8 mouse cellular contexts compared by ENCODE assay signal in the genomic region with DNA sequence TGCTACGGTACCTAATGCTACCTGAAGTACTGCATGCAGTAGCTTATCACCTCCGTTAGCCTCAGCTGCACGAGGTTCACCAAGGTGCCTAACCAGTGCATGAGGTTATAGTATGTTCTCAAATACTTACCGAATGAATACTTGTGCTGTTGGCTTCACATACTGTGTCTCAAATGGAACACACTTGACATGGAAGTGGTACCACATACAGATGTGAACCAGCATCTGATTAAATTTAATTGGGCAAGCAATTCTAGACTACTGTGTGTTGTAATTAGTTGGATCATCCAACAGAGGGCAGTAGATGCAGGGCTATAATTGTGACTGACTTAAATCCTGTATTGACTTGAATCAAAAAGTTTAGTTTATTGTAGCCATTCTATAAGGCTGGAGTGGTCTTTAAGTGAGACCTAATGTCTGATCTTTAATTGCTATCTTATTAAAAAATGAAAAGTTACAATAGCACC. TPM values are rescaled to one million over a fixed set of nuclear protein-coding genes. Genes with fewer than 3 reads are reported as not detected.
A peak's percentile ranks its signal among the peaks of the same experiment; 100 is the strongest.
DNase-seq lines count a peak whose midpoint lies in the region; ATAC-seq and TF ChIP-seq lines count a peak whose summit lies in the region.

No protein-coding gene starts in this region.

- TF ChIP-seq EP300 in heart, postnatal 0 days (IDR thresholded peaks at IDR 0.05; ENCODE audit: low read depth): no peak

- intact Hi-C loops in heart, postnatal 25 days (cut with DNase I): loop anchor here (1.0 to 10.0 kb wide), 3 partner anchors 101 to 403 kb away; partner anchors contain the start of gene Itga2

- DNase-seq in heart, postnatal 0 days (ENCODE audit: low spot score): peak; percentile 30
- DNase-seq in heart, postnatal 25 days (ENCODE audit: low spot score): no peak
- peak; percentile 73 for DNase-seq in brain, embryonic 14.5 days (ENCODE audit: low read depth)
- no peak for DNase-seq in adrenal gland, postnatal 14 days
- no peak for DNase-seq in adrenal gland, adult 18-20 months (ENCODE audit: low spot score in 2 of 2)

- 74% methylated on average over 4 of the region's 4 CpGs for WGBS in heart, postnatal 0 days
- WGBS in midbrain, embryonic 16.5 days: 86% methylated on average over 4 of the region's 4 CpGs

- H3K27me3 ChIP-seq in heart, postnatal 0 days (ENCODE audit: control insufficient read depth, insufficient read depth, low read length): no peaks in the 10 kb centered on the region
- H3K27me3 ChIP-seq in midbrain, embryonic 16.5 days (ENCODE audit: control insufficient read depth, insufficient read depth, low read depth, low read length): no peaks in the 10 kb centered on the region

- TF ChIP-seq POLR2A in brain, embryonic 14.5 days (IDR thresholded peaks at IDR 0.05; ENCODE audit: borderline replicate concordance, extremely low read depth, insufficient read depth, insufficient read length, poor library complexity, severe bottlenecking): no peak

- no peak overlapping the region for H3K4me2 ChIP-seq in heart, postnatal 0 days (ENCODE audit: low read depth, low read length)
- H3K4me2 ChIP-seq in midbrain, embryonic 16.5 days (ENCODE audit: low read length): no peak overlapping the region

- no peak overlapping the region for H3K27ac ChIP-seq in heart, postnatal 0 days (ENCODE audit: low read depth)
- H3K27ac ChIP-seq in midbrain, embryonic 16.5 days (ENCODE audit: low read length): no peak overlapping the region

- H3K4me1 ChIP-seq in heart, postnatal 0 days (ENCODE audit: control insufficient read depth, insufficient read depth): no peaks in the 10 kb centered on the region
- no peaks in the 10 kb centered on the region for H3K4me1 ChIP-seq in midbrain, embryonic 16.5 days (ENCODE audit: control insufficient read depth, insufficient read depth, low read length)

- ATAC-seq in heart, postnatal 0 days (ENCODE audit: insufficient read depth, low read depth): peak; percentile 20; the same call in 1 of the 2 replicates
- peak; percentile 86 for ATAC-seq in CD4-positive, CD25-positive, alpha-beta regulatory T cell, adult 4 months
- ATAC-seq in inflammation-experienced regulatory T-cells, adult 6 months: peak; percentile 86
- peak; percentile 71; the same call in 1 of the 2 replicates for ATAC-seq in midbrain, embryonic 16.5 days

- H3K9me3 ChIP-seq in heart, postnatal 0 days (replicated peaks; ENCODE audit: control insufficient read depth, low read length): no peaks in the 10 kb centered on the region
- H3K9me3 ChIP-seq in midbrain, embryonic 16.5 days (replicated peaks; ENCODE audit: control insufficient read depth, low read length, poor library complexity, severe bottlenecking): no peaks in the 10 kb centered on the region

- no peak overlapping the region for H3K9ac ChIP-seq in heart, postnatal 0 days (replicated peaks; ENCODE audit: low read depth, low read length)
- H3K9ac ChIP-seq in midbrain, embryonic 16.5 days (ENCODE audit: low read depth, low read length): no peak overlapping the region

- H3K36me3 ChIP-seq in heart, postnatal 0 days (replicated peaks; ENCODE audit: control insufficient read depth, insufficient read depth, low read length): peaks cover 44% of the 10 kb centered on the region
- peaks cover 16% of the 10 kb centered on the region for H3K36me3 ChIP-seq in midbrain, embryonic 16.5 days (ENCODE audit: control insufficient read depth, insufficient read depth, low read length)

- TF ChIP-seq CTCF in heart, postnatal 0 days (IDR thresholded peaks at IDR 0.05; ENCODE audit: low read depth): peak; percentile 67
- TF ChIP-seq CTCF in brain, embryonic 14.5 days (IDR thresholded peaks at IDR 0.05; ENCODE audit: borderline replicate concordance, extremely low read depth, insufficient read depth, insufficient read length): peak; percentile 37; the same call in 1 of the 2 replicates

- H3K4me3 ChIP-seq in heart, postnatal 0 days (ENCODE audit: low read depth, low read length): no peak overlapping the region
- no peak overlapping the region for H3K4me3 ChIP-seq in midbrain, embryonic 16.5 days (ENCODE audit: low read depth, low read length)

RNA-seq across cellular contexts. Expression of gene Mocs2, which starts 13.4 kb away (rescaled TPM):
- total RNA-seq in heart, postnatal 0 days (2014; rRNA removed; ENCODE audit: low replicate concordance): 33.3 and 49.3 TPM in 2 replicates
- polyA plus RNA-seq in heart, postnatal 0 days (2015; fragmentation: Nextera tagmentation; extraction: Ambion mirVana): 83.6 and 87.1 TPM in 2 replicates
- 10 to 100 TPM; 49.6 to 59.8 TPM for total RNA-seq in heart, postnatal 25 days (2021)
- polyA plus RNA-seq in CD4-positive, CD25-positive, alpha-beta regulatory T cell, adult 4 months (2017; shearing (Covaris generic)): 10 to 100 TPM; 47.6 to 51.0 TPM
- polyA plus RNA-seq in brain, embryonic 14.5 days (2012; rRNA removed): 58.1 and 61.9 TPM in 2 replicates
- polyA plus RNA-seq in inflammation-experienced regulatory T-cells, adult 6 months (2017; shearing (Covaris generic)): 10 to 100 TPM; 44.0 to 53.5 (median 46.1) TPM
- polyA plus RNA-seq in midbrain, embryonic 16.5 days (2015; fragmentation: Nextera tagmentation; extraction: Ambion mirVana): 120 and 127 TPM in 2 replicates
- 177 and 191 TPM in 2 replicates for total RNA-seq in adrenal gland, postnatal 14 days (2021)
- total RNA-seq in adrenal gland, adult 18-20 months (2021): 100 to 1,000 TPM; 135 to 156 TPM

Comparison
In these comparisons a context has a peak if more than half of its experiments do, and no peak if none do; other contexts are left out.
1. DNase-seq: peak in heart, postnatal 0 days (single experiment) and brain, embryonic 14.5 days (single experiment); none in heart, postnatal 25 days (single experiment), adrenal gland, postnatal 14 days (single experiment) and adrenal gland, adult 18-20 months (0 of 2).
2. ATAC-seq: peak in every context shown above with its lines; median percentile 86 in CD4-positive, CD25-positive, alpha-beta regulatory T cell, adult 4 months; 86 in inflammation-experienced regulatory T-cells, adult 6 months; 71 in midbrain, embryonic 16.5 days; 20 in heart, postnatal 0 days.